Mouse (Mus musculus) forebrain, embryonic 16.5 days (tissue): ENCODE results near the gene Zfp865. TPM values are rescaled to one million over a fixed set of nuclear protein-coding genes. Genes with fewer than 3 reads are reported as not detected.

Experiments
- ATAC-seq: fragments of 200-750 bp; cut with Nextera tagmentation; 2 replicates; pipeline ENCODE4 v1.8.0; 2017; ENCODE audit warnings: mild to moderate bottlenecking, moderate library complexity
- H3K27ac ChIP-seq: fragments of 300-500 bp; sonication (generic); 2 replicates; pipeline ENCODE4 v1.5.1; 2014; ENCODE audit warnings: low read length, control low read depth
- H3K27me3 ChIP-seq: fragments of 300-500 bp; sonication (generic); replicated peaks from 2 replicates; pipeline ENCODE4 v1.6.1; 2014; ENCODE audit warnings: low read length; ENCODE audit not compliant: control insufficient read depth, insufficient read depth
- H3K36me3 ChIP-seq: fragments of 300-500 bp; sonication (generic); 2 replicates; pipeline ENCODE4 v1.6.1; 2014; ENCODE audit not compliant: control insufficient read depth, insufficient read depth
- H3K4me1 ChIP-seq: fragments of 300-500 bp; sonication (generic); replicated peaks from 2 replicates; pipeline ENCODE4 v1.6.1; 2014; ENCODE audit warnings: low read length; ENCODE audit not compliant: control insufficient read depth, insufficient read depth
- H3K4me2 ChIP-seq: fragments of 300-500 bp; sonication (generic); 2 replicates; pipeline ENCODE4 v1.6.1; 2014; ENCODE audit warnings: mild to moderate bottlenecking, low read length, control low read depth
- H3K4me3 ChIP-seq: fragments of 300-500 bp; sonication (generic); replicated peaks from 2 replicates; pipeline ENCODE4 v1.5.1; 2014; ENCODE audit warnings: mild to moderate bottlenecking, low read length, control low read depth
- H3K9ac ChIP-seq: fragments of 300-500 bp; sonication (generic); replicated peaks from 2 replicates; pipeline ENCODE4 v1.6.1; 2014; ENCODE audit warnings: low read depth, low read length, control low read depth
- H3K9me3 ChIP-seq: fragments of 300-500 bp; sonication (generic); 2 replicates; pipeline ENCODE4 v1.6.1; 2016; ENCODE audit warnings: low read length; ENCODE audit not compliant: control insufficient read depth
- WGBS: fragments of 180-500 bp; shearing (Covaris S2); extraction: QIAGEN DNeasy Blood & Tissue Kit; methylation state at CpG from one replicate; pipeline ENCODE4 v1.1.7; 2014; 5-methylcytosine and 5-hydroxymethylcytosine counted together
- polyA plus RNA-seq: library from polyadenylated mRNA; unstranded; fragments of >200 nt; fragmentation: Nextera tagmentation; extraction: Ambion mirVana; gene quantifications from 2 replicates; pipeline ENCODE4 v1.2.1, GENCODE M21; 2015

Zfp865 gene
- polyA plus RNA-seq, 1 experiment from 2014 or later, result 6.5 TPM

GRCm38 (mm10) chr7:5080815-5081214 lies 60.6 kb downstream of the Zfp865 start:
- ATAC-seq, result no peak
- Histone ChIP-seq H3K36me3 (peaks cover 21% of the 10 kb centered on the region), H3K9me3 (no peaks in the 10 kb centered on the region), H3K27me3 (no peaks in the 10 kb centered on the region), H3K4me2 (peak overlapping the region; percentile 90), H3K4me3 (peak overlapping the region; percentile 89), H3K27ac (peak overlapping the region; percentile 86), H3K9ac (peak overlapping the region; percentile 96), H3K4me1 (peaks cover 21% of the 10 kb centered on the region)
- 16% methylated on average over 6 of the region's 6 CpGs for WGBS

GRCm38 (mm10) chr7:5081241-5081640 lies 61.1 kb downstream of the Zfp865 start:
- H3K4me1 ChIP-seq, result peaks cover 21% of the 10 kb centered on the region
- WGBS, result 68% methylated on average over 6 of the region's 6 CpGs
- H3K9me3 ChIP-seq, result no peaks in the 10 kb centered on the region
- H3K4me3 ChIP-seq, result peak overlapping the region; percentile 89
- peak overlapping the region; percentile 90 for H3K4me2 ChIP-seq
- H3K27me3 ChIP-seq, result no peaks in the 10 kb centered on the region
- no peak overlapping the region for H3K27ac ChIP-seq
- peaks cover 19% of the 10 kb centered on the region for H3K36me3 ChIP-seq
- no peak for ATAC-seq
- H3K9ac ChIP-seq, result peak overlapping the region; percentile 96

GRCm38 (mm10) chr7:5081939-5082338 lies 61.8 kb downstream of the Zfp865 start:
- no peak overlapping the region for H3K27ac ChIP-seq
- H3K36me3 ChIP-seq, result peaks cover 13% of the 10 kb centered on the region; the same call in 1 of the 2 replicates
- no peak overlapping the region for H3K4me3 ChIP-seq
- H3K9ac ChIP-seq, result no peak overlapping the region
- peaks cover 21% of the 10 kb centered on the region for H3K4me1 ChIP-seq
- no peaks in the 10 kb centered on the region for H3K27me3 ChIP-seq
- WGBS, result 100% methylated on average over 2 of the region's 2 CpGs
- no peak overlapping the region for H3K4me2 ChIP-seq
- ATAC-seq, result no peak
- H3K9me3 ChIP-seq, result no peaks in the 10 kb centered on the region

- no peaks in the 10 kb centered on the region for H3K9me3 ChIP-seq
- peaks cover 11% of the 10 kb centered on the region; the same call in 1 of the 2 replicates for H3K36me3 ChIP-seq
- no peak for ATAC-seq
- H3K4me1 ChIP-seq, result peaks cover 21% of the 10 kb centered on the region
- H3K27me3 ChIP-seq, result no peaks in the 10 kb centered on the region
- WGBS, result 94% methylated on average over 18 of the region's 18 CpGs
- no peak overlapping the region for H3K9ac ChIP-seq
- no peak overlapping the region for H3K27ac ChIP-seq
- no peak overlapping the region for H3K4me3 ChIP-seq
- no peak overlapping the region for H3K4me2 ChIP-seq
These were observed 63.3 kb downstream of the Zfp865 start for GRCm38 (mm10) chr7:5083325-5084105.

- Histone ChIP-seq H3K27ac (no peak overlapping the region), H3K36me3 (peaks cover 11% of the 10 kb centered on the region), H3K4me3 (no peak overlapping the region), H3K9ac (no peak overlapping the region), H3K9me3 (no peaks in the 10 kb centered on the region), H3K4me2 (no peak overlapping the region), H3K27me3 (no peaks in the 10 kb centered on the region), H3K4me1 (peaks cover 21% of the 10 kb centered on the region)
- ATAC-seq, result no peak
- 91% methylated on average over 1 of the region's 1 CpGs for WGBS
These were observed 65.3 kb downstream of the Zfp865 start for GRCm38 (mm10) chr7:5085512-5085911.

Other genes with a start within 250 kb of the Zfp865 start
- gene Fam71e2, start 249.1 kb upstream of the Zfp865 start, polyA plus RNA-seq, result not detected in 2 replicates
- gene Il11, start 237.5 kb upstream of the Zfp865 start, polyA plus RNA-seq, result 0.53 and 1.1 TPM in 2 replicates
- gene Tmem190, start 237.4 kb upstream of the Zfp865 start, polyA plus RNA-seq, result not detected in 2 replicates
- gene Tmem238, start 230.7 kb upstream of the Zfp865 start, polyA plus RNA-seq, result 3.3 and 4.1 TPM in 2 replicates
- 173 and 179 TPM in 2 replicates for gene Rpl28, start 227.5 kb upstream of the Zfp865 start, polyA plus RNA-seq
- 291 and 311 TPM in 2 replicates for gene Ube2s, start 207.8 kb upstream of the Zfp865 start, polyA plus RNA-seq
- gene Shisa7, start 175.7 kb upstream of the Zfp865 start, polyA plus RNA-seq, result 8.7 and 13.2 TPM in 2 replicates
- gene Isoc2b, start 150.1 kb upstream of the Zfp865 start, polyA plus RNA-seq, result 3.2 and 4.3 TPM in 2 replicates
- 0.52 and 0.92 TPM in 2 replicates for gene Isoc2a, start 143.2 kb upstream of the Zfp865 start, polyA plus RNA-seq
- 0.25 and 0.60 TPM in 2 replicates for gene Gm36210, start 113.9 kb upstream of the Zfp865 start, polyA plus RNA-seq
- 3.4 and 3.9 TPM in 2 replicates for gene Zfp628, start 105.2 kb upstream of the Zfp865 start, polyA plus RNA-seq
- 32.0 and 38.3 TPM in 2 replicates for gene Nat14, start 98.3 kb upstream of the Zfp865 start, polyA plus RNA-seq
- 0.34 and 0.39 TPM in 2 replicates for gene Ssc5d, start 94.6 kb upstream of the Zfp865 start, polyA plus RNA-seq
- not detected in 2 replicates for gene Sbk2, start 56.0 kb upstream of the Zfp865 start, polyA plus RNA-seq
- 0.84 and 0.91 TPM in 2 replicates for gene Sbk3, start 49.2 kb upstream of the Zfp865 start, polyA plus RNA-seq
- gene Zfp579, start 24.2 kb upstream of the Zfp865 start, polyA plus RNA-seq, result 58.4 and 62.2 TPM in 2 replicates
- 10.3 and 11.3 TPM in 2 replicates for gene Zfp524, start 6.0 kb upstream of the Zfp865 start, polyA plus RNA-seq
- gene Fiz1, start 5.7 kb upstream of the Zfp865 start, polyA plus RNA-seq, result 43.7 and 46.1 TPM in 2 replicates
- gene Gm44973, start 4.9 kb upstream of the Zfp865 start, polyA plus RNA-seq, result 0.91 TPM in 1 of 2 replicates, not detected in the other
- gene Ccdc106, start 177 bp downstream of the Zfp865 start, polyA plus RNA-seq, result 50.5 and 59.1 TPM in 2 replicates
- not detected in 2 replicates for gene 4632433K11Rik, start 13.7 kb downstream of the Zfp865 start, polyA plus RNA-seq
- 8.0 and 9.5 TPM in 2 replicates for gene Zfp784, start 18.1 kb downstream of the Zfp865 start, polyA plus RNA-seq
- gene Zfp580, start 31.2 kb downstream of the Zfp865 start, polyA plus RNA-seq, result 52.7 and 62.4 TPM in 2 replicates
- gene U2af2, start 41.8 kb downstream of the Zfp865 start, polyA plus RNA-seq, result 125 and 128 TPM in 2 replicates
- gene Epn1, start 59.9 kb downstream of the Zfp865 start, polyA plus RNA-seq, result 97.9 and 104 TPM in 2 replicates
- 0.14 TPM in 1 of 2 replicates, not detected in the other for gene Rfpl4, start 96.6 kb downstream of the Zfp865 start, polyA plus RNA-seq
- 0.32 TPM in 1 of 2 replicates, not detected in the other for gene Rasl2-9, start 105.6 kb downstream of the Zfp865 start, polyA plus RNA-seq
- not detected in 2 replicates for gene Vmn1r55, start 129.3 kb downstream of the Zfp865 start, polyA plus RNA-seq
- gene Vmn1r56, start 176.4 kb downstream of the Zfp865 start, polyA plus RNA-seq, result not detected in 2 replicates
- gene Vmn1r57, start 198.1 kb downstream of the Zfp865 start, polyA plus RNA-seq, result not detected in 2 replicates